Mouse (Mus musculus): Measurements from ENCODE around the gene Dcaf8. TPM values are rescaled to one million over a fixed set of nuclear protein-coding genes. Genes with fewer than 3 reads are reported as not detected.

Dcaf8 gene
- 157 and 167 TPM in 2 replicates for total RNA-seq (2017)

GRCm38 (mm10) chr1:172147835-172148278 lies at the start of gene Dcaf8:
TSS of gene Dcaf8 (plus strand) at chr1:172148084.
- peak; percentile 95 for ATAC-seq (replicated peaks; ENCODE audit: low read depth, poor library complexity, severe bottlenecking)

GRCm38 (mm10) chr1:172099325-172100033 lies 48.4 kb upstream of the Dcaf8 start:
- ATAC-seq (replicated peaks; ENCODE audit: low read depth, poor library complexity, severe bottlenecking), result no peak

GRCm38 (mm10) chr1:172103619-172104018 lies 44.3 kb upstream of the Dcaf8 start:
- no peak for ATAC-seq (replicated peaks; ENCODE audit: low read depth, poor library complexity, severe bottlenecking)

- ATAC-seq (replicated peaks; ENCODE audit: low read depth, poor library complexity, severe bottlenecking), result no peak
Observed at GRCm38 (mm10) chr1:172105101-172105500, 42.8 kb upstream of the Dcaf8 start.

GRCm38 (mm10) chr1:172107777-172108477 lies 40.0 kb upstream of the Dcaf8 start:
- no peak for ATAC-seq (replicated peaks; ENCODE audit: low read depth, poor library complexity, severe bottlenecking)

- no peak for ATAC-seq (replicated peaks; ENCODE audit: low read depth, poor library complexity, severe bottlenecking)
Observed at GRCm38 (mm10) chr1:172116948-172117347, 30.9 kb upstream of the Dcaf8 start.

- no peak for ATAC-seq (replicated peaks; ENCODE audit: low read depth, poor library complexity, severe bottlenecking)
Observed at GRCm38 (mm10) chr1:172119100-172119499, 28.8 kb upstream of the Dcaf8 start.

- peak; percentile 86 for ATAC-seq (replicated peaks; ENCODE audit: low read depth, poor library complexity, severe bottlenecking)
Observed at GRCm38 (mm10) chr1:172119720-172120119, 28.2 kb upstream of the Dcaf8 start.

- no peak for ATAC-seq (replicated peaks; ENCODE audit: low read depth, poor library complexity, severe bottlenecking)
Observed at GRCm38 (mm10) chr1:172122671-172123070, 25.2 kb upstream of the Dcaf8 start.

- no peak for ATAC-seq (replicated peaks; ENCODE audit: low read depth, poor library complexity, severe bottlenecking)
Observed at GRCm38 (mm10) chr1:172124572-172124971, 23.3 kb upstream of the Dcaf8 start.

GRCm38 (mm10) chr1:172126376-172127347 lies 21.2 kb upstream of the Dcaf8 start, which contains the start of gene Pex19:
TSS of gene Pex19 (plus strand) at chr1:172126755.
- ATAC-seq (replicated peaks; ENCODE audit: low read depth, poor library complexity, severe bottlenecking), result peak; percentile 96

- ATAC-seq (replicated peaks; ENCODE audit: low read depth, poor library complexity, severe bottlenecking), result no peak
Observed at GRCm38 (mm10) chr1:172127487-172127886, 20.4 kb upstream of the Dcaf8 start.

- no peak for ATAC-seq (replicated peaks; ENCODE audit: low read depth, poor library complexity, severe bottlenecking)
Observed at GRCm38 (mm10) chr1:172128563-172128962, 19.3 kb upstream of the Dcaf8 start.

- ATAC-seq (replicated peaks; ENCODE audit: low read depth, poor library complexity, severe bottlenecking), result no peak
Observed at GRCm38 (mm10) chr1:172129108-172129507, 18.8 kb upstream of the Dcaf8 start.

GRCm38 (mm10) chr1:172129780-172130179 lies 18.1 kb upstream of the Dcaf8 start:
- ATAC-seq (replicated peaks; ENCODE audit: low read depth, poor library complexity, severe bottlenecking), result no peak

GRCm38 (mm10) chr1:172132319-172132718 lies 15.6 kb upstream of the Dcaf8 start:
- no peak for ATAC-seq (replicated peaks; ENCODE audit: low read depth, poor library complexity, severe bottlenecking)

- no peak for ATAC-seq (replicated peaks; ENCODE audit: low read depth, poor library complexity, severe bottlenecking)
Observed at GRCm38 (mm10) chr1:172133535-172133934, 14.3 kb upstream of the Dcaf8 start.

- no peak for ATAC-seq (replicated peaks; ENCODE audit: low read depth, poor library complexity, severe bottlenecking)
Observed at GRCm38 (mm10) chr1:172134072-172134471, 13.8 kb upstream of the Dcaf8 start.

- no peak for ATAC-seq (replicated peaks; ENCODE audit: low read depth, poor library complexity, severe bottlenecking)
Observed at GRCm38 (mm10) chr1:172140160-172140559, 7.7 kb upstream of the Dcaf8 start.

GRCm38 (mm10) chr1:172140825-172141224 lies 7.1 kb upstream of the Dcaf8 start:
- ATAC-seq (replicated peaks; ENCODE audit: low read depth, poor library complexity, severe bottlenecking), result no peak

All from common myeloid progenitor, adult 5-6 weeks (primary cell).